Mouse (Mus musculus) spleen, adult 18-20 months (tissue): ENCODE measurements around the gene Fnip2.

ENCODE experiments used
- DNase-seq, 2 experiments: peaks; one replicate each; pipeline ENCODE4 v3.0.0; 2022; ENCODE audit warnings: mixed read lengths in 2 of 2

Fnip2 gene

GRCm38 (mm10) chr3:79527921-79528320, 39.7 kb downstream of the Fnip2 start:
- no peak for DNase-seq

DNA sequence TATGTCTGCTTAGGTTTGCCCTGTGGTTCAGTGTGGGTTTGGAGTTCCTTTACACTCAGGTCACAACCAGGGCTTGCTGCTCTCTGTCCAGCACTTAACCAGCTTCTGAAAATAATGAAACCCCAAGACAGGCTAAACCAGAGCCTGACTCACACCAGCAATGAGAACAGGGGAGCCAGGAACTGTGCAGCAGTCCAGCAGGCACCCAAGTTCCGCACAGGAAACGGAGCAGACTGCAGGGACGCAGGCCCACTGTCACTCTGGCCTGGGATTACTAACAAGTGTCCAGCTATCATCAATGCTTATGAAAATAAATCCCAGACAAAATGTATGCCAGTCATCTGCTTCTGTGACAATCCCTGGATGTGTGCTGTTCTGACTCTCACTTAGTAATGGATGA, 40.1 kb downstream of the Fnip2 start:
- DNase-seq = no peak

DNA sequence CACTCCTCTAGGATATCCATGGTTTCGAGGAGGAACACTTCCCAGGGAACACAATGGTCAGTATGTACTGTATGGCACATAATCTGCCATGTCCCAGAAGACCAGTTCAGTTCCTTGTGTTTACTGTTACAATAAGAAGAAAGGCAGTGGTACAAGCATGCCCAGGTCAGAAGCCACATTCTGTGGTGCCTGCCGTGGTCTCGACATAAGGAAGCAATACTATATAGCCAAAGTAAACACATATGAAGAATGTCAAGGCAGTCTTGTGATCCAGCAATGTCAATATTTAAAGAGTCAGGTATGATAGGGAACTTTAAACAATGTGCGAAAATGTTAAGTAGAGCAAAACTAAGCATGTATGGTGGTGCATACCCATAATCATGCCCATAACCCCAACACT, 44.2 kb downstream of the Fnip2 start:
- DNase-seq = no peak

GRCm38 (mm10) chr3:79519862-79520261, 47.7 kb downstream of the Fnip2 start:
- no peak for DNase-seq

GRCm38 (mm10) chr3:79518761-79519527, 48.7 kb downstream of the Fnip2 start:
- DNase-seq = no peak

DNA sequence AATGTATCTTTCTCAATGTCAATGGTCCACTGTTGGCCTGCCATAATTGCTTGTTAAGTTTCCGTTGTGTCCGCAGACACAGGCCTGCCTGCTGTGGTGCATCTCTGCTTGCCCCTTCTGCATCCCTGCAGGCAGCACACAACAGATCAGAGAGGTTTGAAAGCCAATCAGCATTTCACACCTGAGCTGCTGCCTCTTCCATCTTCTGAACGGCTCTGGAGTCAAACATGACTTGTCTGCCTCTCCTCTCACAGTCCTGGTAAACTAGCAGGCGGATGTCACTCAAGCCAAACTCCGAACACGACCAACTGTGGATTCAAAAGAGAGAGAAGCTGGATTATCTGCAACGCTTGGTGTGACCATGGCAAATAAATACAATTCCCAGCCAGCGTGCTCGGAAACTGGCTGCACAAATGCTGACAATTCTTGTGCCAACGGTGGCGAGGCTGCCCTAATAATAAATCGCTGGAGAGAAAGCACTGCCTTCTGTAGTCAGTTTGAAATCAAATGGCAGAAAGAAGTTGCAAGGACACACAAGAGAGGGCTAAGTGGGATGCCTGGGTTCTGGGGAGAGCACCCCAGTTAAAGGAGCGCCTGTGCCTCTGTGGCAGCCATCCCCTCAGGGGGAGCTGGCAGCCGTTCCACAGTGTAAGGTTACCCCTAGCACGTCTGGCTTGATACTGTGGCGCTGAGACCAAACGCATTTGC, 49.6 kb downstream of the Fnip2 start:
- DNase-seq = no peak

DNA sequence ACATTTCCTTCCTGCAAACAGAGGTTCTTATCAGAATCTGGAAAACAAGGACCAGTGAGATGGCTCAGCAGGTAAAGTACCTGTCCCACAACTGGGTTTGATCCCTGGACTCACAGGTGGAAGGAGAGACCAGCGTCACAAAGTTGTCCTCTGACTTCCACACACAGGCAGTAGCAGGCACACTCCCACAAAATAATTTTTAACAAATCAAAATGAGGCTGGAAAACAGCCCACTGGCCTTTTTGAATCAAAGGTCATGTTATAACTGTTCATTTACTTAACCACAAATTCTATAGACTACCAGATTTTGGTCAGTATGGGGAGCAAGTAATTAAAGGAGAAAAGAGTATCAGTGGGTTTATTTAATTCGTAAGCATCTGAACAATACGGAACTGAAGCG, 50.6 kb downstream of the Fnip2 start:
- DNase-seq = no peak

- DNase-seq = no peak
Observed at GRCm38 (mm10) chr3:79516099-79516920, 51.3 kb downstream of the Fnip2 start.

GRCm38 (mm10) chr3:79514304-79514703, 53.3 kb downstream of the Fnip2 start:
- DNase-seq = no peak

DNA sequence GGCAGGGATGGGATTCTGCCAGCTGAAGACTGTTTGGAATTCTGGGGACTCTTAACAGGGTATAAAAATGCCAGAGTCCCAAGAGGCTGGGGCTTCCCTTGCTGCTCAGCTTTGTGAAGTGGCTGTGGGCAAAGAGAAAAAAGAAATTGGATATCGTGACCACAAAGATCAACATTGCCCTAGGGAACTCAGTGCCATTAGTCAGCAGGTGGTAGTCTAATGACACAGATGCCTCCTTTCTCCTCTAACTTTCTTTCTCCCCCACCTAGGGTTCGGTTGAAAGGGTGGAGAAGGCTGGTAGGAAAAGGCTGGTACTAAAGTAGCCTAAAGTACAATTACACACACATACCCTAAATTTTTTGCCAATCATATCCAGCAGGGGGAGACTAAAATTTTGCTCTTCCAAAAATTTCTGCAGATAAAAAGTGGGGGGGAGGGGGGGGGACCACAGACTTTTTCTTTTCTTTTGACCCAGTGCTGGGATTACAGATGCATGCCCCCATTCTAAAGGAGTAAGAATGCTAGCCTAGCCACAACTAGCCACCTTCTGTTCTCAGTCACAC, 66.3 kb downstream of the Fnip2 start:
- no peak for DNase-seq

GRCm38 (mm10) chr3:79500279-79500678, 67.3 kb downstream of the Fnip2 start:
- DNase-seq = no peak

GRCm38 (mm10) chr3:79496668-79497067, 70.9 kb downstream of the Fnip2 start:
- DNase-seq = no peak

- no peak for DNase-seq
Observed at GRCm38 (mm10) chr3:79495151-79495550, 72.4 kb downstream of the Fnip2 start.

GRCm38 (mm10) chr3:79494028-79494427, 73.6 kb downstream of the Fnip2 start:
- DNase-seq = no peak

GRCm38 (mm10) chr3:79493064-79493463, 74.5 kb downstream of the Fnip2 start:
- no peak for DNase-seq

GRCm38 (mm10) chr3:79491614-79492013, 76.0 kb downstream of the Fnip2 start:
- no peak for DNase-seq

- DNase-seq = no peak
Observed at GRCm38 (mm10) chr3:79490102-79490501, 77.5 kb downstream of the Fnip2 start.

DNA sequence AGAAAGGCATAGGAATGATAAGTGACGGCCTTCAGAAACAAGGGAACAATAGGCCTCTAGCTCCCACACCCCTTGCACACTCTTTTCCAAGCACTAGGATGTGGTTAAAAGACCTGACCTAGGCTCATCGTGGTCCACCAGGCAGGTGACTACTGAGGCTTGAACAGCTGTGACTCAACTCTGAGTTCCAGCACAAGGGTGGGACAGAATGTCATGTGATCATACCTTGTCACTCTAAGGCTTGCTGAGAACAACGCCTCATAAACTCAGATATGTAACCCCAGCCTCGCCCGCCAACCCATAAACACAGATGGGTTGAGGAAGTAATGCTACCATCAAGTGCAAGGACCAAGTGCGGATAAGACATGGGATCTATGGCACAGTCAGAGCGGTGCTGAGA, 79.6 kb downstream of the Fnip2 start:
- no peak for DNase-seq

- DNase-seq = no peak
Observed at GRCm38 (mm10) chr3:79484286-79485063, 83.1 kb downstream of the Fnip2 start.

DNA sequence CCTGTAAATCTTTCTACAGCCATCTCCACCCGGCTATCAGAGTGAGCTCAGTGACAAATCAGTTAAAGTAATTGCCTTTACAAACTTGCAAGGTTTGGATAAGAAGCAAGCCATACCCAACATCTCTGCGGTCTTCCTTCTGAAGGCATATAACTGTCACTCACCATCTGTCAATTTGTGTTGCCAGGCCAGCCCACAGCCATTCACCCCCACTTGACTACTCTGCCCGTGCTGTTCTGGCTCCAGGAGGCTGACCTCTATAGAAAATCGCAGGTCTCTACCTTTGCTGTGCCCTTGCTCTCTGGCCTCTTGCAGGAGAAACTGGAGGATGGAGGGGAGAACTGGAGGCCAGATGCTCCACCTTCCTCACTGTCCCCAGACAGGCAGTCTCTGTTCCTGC, 88.7 kb downstream of the Fnip2 start:
- no peak for DNase-seq

DNA sequence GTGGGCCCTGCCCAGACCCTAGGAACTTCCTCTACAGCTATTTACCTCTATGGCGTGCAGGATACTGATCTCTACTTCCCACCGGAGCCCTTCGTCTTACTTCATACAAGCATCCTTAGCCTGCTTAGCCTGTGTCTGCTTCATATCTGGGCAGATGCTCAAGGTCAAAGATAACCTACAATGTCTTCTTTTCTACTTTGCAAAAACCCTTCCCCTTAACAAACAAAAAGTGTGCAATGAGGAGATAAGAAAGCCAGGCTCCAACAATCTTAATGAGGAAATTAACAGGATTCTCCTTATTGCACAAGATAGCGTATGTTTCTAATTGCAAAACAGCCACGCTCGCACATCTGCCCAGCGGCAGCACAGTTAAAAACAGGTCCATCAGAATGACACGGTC, 89.2 kb downstream of the Fnip2 start:
- no peak for DNase-seq

DNA sequence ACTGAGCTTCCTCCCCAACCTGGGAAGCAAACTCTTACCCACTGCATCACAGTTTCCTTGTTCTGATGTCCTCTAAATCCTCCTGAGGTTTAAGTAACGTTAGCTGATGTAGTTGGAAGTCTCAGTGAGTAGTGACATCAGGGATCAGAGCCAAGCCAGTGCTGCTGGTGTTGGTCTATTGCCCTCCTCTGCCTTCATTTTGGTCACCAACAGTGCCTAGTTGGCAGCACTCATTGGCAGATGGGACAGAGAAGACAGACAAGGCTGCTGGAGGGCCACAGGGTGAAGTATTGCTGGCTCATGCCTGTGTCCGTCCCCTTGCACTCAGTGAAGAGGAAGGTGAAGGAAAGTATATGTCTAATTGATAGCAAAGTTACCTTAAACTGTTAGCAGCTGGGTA, 91.6 kb downstream of the Fnip2 start:
- no peak for DNase-seq
